Mouse (Mus musculus) fibroblast of lung, adult 2 months (primary cell): Measurements from ENCODE around the gene Xpnpep3.
"Not testable (repeated sequence)": the region's sequence is repeated elsewhere in the genome, so short reads cannot be mapped to it uniquely, and the experiment has no call there.

Source experiments
- DNase-seq: peaks from one replicate; pipeline ENCODE4 v3.0.0-alpha.2; 2011; ENCODE audit warnings: low read depth

Xpnpep3 gene

DNA sequence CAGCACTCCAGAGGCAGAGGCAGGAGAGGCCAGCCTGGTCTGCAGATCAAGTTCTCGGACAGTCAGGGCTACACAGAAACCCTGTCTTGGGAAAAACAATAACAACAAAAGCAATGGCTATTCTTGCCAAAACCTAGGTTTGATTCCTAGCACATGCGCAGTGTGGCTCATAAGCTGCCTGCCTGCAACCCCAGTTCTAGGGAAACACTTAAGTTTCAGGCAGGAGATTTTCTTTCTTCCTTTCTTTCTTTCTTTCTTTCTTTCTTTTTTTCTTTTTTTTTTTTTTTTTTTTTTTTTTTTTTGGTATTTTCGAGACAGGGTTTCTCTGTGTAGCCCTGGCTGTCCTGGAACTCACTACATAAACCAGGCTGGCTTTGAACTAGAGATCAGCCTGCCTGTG, 80.3 kb downstream of the Xpnpep3 start:
- DNase-seq, result not testable (repeated sequence)

GRCm38 (mm10) chr15:81480977-81481379, 81.0 kb downstream of the Xpnpep3 start:
- peak; percentile 26 for DNase-seq

GRCm38 (mm10) chr15:81482966-81483365, 83.0 kb downstream of the Xpnpep3 start:
- DNase-seq, result no peak

GRCm38 (mm10) chr15:81483691-81484090, 83.8 kb downstream of the Xpnpep3 start:
- DNase-seq, result no peak

GRCm38 (mm10) chr15:81485483-81485882, 85.5 kb downstream of the Xpnpep3 start:
- no peak for DNase-seq

DNA sequence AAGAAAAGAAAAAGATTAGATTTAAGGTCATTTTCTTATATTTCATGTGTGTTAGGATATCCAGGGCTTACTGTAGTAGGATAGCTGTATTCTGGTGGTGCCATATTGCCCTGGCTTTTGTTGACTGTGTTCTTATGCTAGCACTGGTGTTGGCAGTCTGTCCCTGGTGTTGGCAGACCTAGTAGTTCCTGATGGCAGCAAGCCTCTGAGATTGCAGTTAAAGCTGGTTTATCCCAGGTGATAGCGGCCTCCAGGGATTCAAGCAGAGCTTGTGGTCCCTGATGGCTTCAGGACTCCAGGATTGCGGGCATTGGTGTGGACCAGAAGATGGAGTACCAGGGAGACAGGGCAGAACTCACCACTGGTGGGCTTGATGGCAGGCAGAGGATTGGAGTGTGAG, 103.5 kb downstream of the Xpnpep3 start:
- DNase-seq, result no peak

DNA sequence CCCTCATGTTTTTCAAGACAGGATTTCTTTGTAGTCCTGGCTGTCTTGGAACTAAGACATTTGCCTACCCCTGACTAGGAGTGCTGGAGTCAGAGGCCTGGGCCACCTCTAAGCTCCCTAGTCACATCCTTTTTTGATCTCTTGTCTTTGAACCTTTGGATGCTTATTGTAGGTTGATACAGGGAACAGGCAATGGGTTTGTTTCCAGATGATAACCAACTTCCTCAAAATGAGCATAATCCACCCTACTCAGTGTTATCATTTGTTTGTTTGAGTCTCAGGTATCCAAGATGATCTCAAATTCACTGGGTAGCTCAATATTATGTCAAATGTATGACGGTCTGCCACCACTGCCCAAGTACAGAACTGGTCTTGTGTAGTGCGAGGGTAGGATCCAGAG, 104.1 kb downstream of the Xpnpep3 start:
- no peak for DNase-seq
